Mouse (Mus musculus) A20 (cell line): ENCODE data around the gene Rhox2b.
"Not testable (repeated sequence)": the region's sequence is repeated elsewhere in the genome, so short reads cannot be mapped to it uniquely, and the experiment has no call there.

Source experiments
- DNase-seq: peaks from one replicate; pipeline ENCODE4 v3.0.0-alpha.2; 2011; ENCODE audit warnings: low read depth, low spot score

Rhox2b gene

GRCm38 (mm10) chrX:37411767-37412166 lies at the start of gene Rhox2b:
Gene Rhox2b (plus strand): TSS chrX:37412067.
- DNase-seq, result not testable (repeated sequence)

GRCm38 (mm10) chrX:37379728-37380127 lies 32.1 kb upstream of the Rhox2b start, which contains the start of gene Rhox3a2:
Gene Rhox3a2 (plus strand): TSS chrX:37380028.
- DNase-seq, result not testable (repeated sequence)

GRCm38 (mm10) chrX:37390548-37390947 lies 21.3 kb upstream of the Rhox2b start, which contains the start of gene Rhox4a2:
Gene Rhox4a2 (plus strand): TSS chrX:37390848.
- not testable (repeated sequence) for DNase-seq

GRCm38 (mm10) chrX:37432194-37432593 lies 20.3 kb downstream of the Rhox2b start, which contains the start of gene Rhox4b:
Gene Rhox4b (plus strand): TSS chrX:37432494.
- not testable (repeated sequence) for DNase-seq

GRCm38 (mm10) chrX:37453380-37453779 lies 41.5 kb downstream of the Rhox2b start, which contains the start of gene Rhox2c:
Gene Rhox2c (plus strand): TSS chrX:37453680.
- not testable (repeated sequence) for DNase-seq

- DNase-seq, result not testable (repeated sequence)
Observed at GRCm38 (mm10) chrX:37458285-37458684, 46.4 kb downstream of the Rhox2b start, which contains the start of gene Rhox3c. Gene Rhox3c (plus strand): TSS chrX:37458585.
